Mouse (Mus musculus): Measurements from ENCODE around the gene Elovl1. TPM values are rescaled to one million over a fixed set of nuclear protein-coding genes. Genes with fewer than 3 reads are reported as not detected.

Elovl1 gene
- polyA plus RNA-seq, 1 experiment from 2014 or later, result 225 TPM

DNA sequence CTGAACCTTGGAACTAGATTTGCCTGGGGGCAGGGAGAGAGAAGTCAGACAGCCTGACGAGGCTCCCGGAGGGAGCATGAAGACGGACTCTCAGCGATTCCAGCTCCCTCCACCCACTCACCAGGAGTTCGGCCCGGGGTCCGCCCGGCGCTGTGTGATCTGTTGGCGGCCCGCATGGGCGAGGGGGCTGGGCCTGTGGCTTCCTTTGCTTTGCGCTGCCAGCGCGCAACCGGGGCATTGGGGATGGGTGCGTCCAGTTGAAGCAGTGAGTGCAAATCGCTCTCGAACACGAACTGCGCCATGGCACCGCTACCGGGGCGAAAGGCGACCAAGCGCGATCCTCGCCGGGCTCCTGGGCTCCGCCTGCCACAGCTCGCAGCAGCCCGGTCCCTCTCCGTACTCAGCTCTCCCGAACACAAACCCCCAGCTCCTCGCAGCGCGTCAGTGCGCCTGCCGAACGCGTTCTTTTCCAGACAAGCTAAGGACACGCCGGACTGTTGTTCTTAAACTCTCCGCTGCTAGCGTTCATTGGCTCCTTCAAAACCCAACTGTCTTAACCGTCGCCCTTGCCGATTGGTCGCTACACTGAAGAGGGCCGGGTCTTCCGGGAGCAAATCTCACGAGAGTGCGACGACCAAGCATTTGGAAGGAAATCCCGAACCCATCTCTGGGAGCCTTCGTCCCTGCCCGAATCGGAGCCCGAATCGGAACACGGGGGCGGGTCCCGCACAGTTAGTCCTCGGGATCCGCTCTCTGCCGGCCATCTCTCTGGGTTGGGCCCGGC, 9.1 kb downstream of the Elovl1 start, which contains the start of gene Cdc20:
Gene Cdc20, minus strand, starts transcription at position 533 of the 784 bp plus-strand sequence.
- Histone ChIP-seq H3K4me1 (replicated peaks; ENCODE audit: control insufficient read depth, insufficient read depth, low read length) (peaks cover 4% of the 10 kb centered on the region; the same call in 1 of the 2 replicates), H3K4me2 (replicated peaks; ENCODE audit: low read depth) (peak within 1 kb of the TSS; percentile 82), H3K27ac (ENCODE audit: low read depth, low read length) (peak within 1 kb of the TSS; percentile 66), H3K9me3 (ENCODE audit: control insufficient read depth) (no peaks in the 10 kb centered on the region), H3K4me3 (ENCODE audit: low read depth, low read length) (peak within 1 kb of the TSS; percentile 48), H3K9ac (ENCODE audit: low read depth, low read length) (peak within 1 kb of the TSS; percentile 50), H3K27me3 (replicated peaks; ENCODE audit: control insufficient read depth, insufficient read depth, low read length) (no peaks in the 10 kb centered on the region), H3K36me3 (ENCODE audit: control insufficient read depth, insufficient read depth) (peaks cover 24% of the 10 kb centered on the region)
- WGBS, result under 1% methylated on average over 66 of the region's 67 CpGs
- TF ChIP-seq CTCF (IDR thresholded peaks at IDR 0.05; ENCODE audit: low read depth), result no peak
- ATAC-seq, result peak; percentile 91

DNA sequence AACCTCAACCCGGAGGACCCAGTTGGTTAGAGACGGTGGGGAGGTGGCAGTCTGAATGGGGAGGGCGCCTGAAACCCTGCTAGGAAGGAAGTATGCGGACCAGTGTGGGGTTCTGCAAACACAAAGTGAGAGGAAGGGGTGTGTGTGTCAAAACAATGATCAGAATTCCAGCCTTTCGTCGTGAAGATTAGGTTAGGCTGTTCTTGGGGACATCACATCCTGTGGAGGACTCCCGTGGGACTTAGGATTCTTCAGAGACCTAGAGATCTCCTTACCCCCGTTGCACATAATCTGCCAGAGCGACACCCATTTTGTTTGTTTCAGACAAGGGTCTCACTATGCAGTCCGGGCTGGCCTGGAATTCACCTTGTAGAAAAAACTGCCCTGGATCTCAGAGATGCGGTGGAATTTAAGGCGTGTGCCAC, 9.9 kb downstream of the Elovl1 start:
- ATAC-seq, result no peak
- no peak for TF ChIP-seq CTCF (IDR thresholded peaks at IDR 0.05; ENCODE audit: low read depth)
- Histone ChIP-seq H3K4me1 (replicated peaks; ENCODE audit: control insufficient read depth, insufficient read depth, low read length) (peaks cover 3% of the 10 kb centered on the region; the same call in 1 of the 2 replicates), H3K4me3 (ENCODE audit: low read depth, low read length) (peak overlapping the region; percentile 48), H3K27me3 (replicated peaks; ENCODE audit: control insufficient read depth, insufficient read depth, low read length) (no peaks in the 10 kb centered on the region), H3K36me3 (ENCODE audit: control insufficient read depth, insufficient read depth) (peaks cover 17% of the 10 kb centered on the region), H3K27ac (ENCODE audit: low read depth, low read length) (peak overlapping the region; percentile 66), H3K9me3 (ENCODE audit: control insufficient read depth) (no peaks in the 10 kb centered on the region), H3K4me2 (replicated peaks; ENCODE audit: low read depth) (peak overlapping the region; percentile 82), H3K9ac (ENCODE audit: low read depth, low read length) (peak overlapping the region; percentile 34; the same call in 1 of the 2 replicates)
- WGBS, result 4% methylated on average over 12 of the region's 12 CpGs

DNA sequence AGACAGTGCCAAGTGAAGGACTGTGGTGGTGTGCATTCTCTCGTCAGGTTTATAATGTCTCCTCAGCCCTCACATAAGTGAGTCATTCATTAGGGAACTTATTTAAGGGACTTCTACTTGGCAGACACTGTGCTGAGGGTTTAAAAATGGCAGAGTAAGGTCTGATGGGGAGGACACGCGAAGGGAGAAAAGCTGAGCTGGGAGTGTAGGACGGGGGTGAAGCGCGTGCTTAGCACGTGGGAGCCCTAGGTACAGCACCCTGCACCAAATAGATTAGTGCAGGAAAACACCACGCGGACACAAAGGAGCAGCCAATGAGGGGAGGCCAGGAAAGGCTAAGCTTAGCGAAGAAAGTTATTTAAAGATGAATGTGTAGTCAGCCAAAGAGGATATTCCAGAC, 17.2 kb downstream of the Elovl1 start:
- Histone ChIP-seq H3K27ac (ENCODE audit: low read depth, low read length) (no peak overlapping the region), H3K4me2 (replicated peaks; ENCODE audit: low read depth) (no peak overlapping the region), H3K36me3 (ENCODE audit: control insufficient read depth, insufficient read depth) (no peaks in the 10 kb centered on the region), H3K9me3 (ENCODE audit: control insufficient read depth) (no peaks in the 10 kb centered on the region), H3K9ac (ENCODE audit: low read depth, low read length) (no peak overlapping the region), H3K4me1 (replicated peaks; ENCODE audit: control insufficient read depth, insufficient read depth, low read length) (no peaks in the 10 kb centered on the region), H3K4me3 (ENCODE audit: low read depth, low read length) (no peak overlapping the region), H3K27me3 (replicated peaks; ENCODE audit: control insufficient read depth, insufficient read depth, low read length) (no peaks in the 10 kb centered on the region)
- no peak for TF ChIP-seq CTCF (IDR thresholded peaks at IDR 0.05; ENCODE audit: low read depth)
- WGBS, result 84% methylated on average over 10 of the region's 10 CpGs
- ATAC-seq, result no peak

DNA sequence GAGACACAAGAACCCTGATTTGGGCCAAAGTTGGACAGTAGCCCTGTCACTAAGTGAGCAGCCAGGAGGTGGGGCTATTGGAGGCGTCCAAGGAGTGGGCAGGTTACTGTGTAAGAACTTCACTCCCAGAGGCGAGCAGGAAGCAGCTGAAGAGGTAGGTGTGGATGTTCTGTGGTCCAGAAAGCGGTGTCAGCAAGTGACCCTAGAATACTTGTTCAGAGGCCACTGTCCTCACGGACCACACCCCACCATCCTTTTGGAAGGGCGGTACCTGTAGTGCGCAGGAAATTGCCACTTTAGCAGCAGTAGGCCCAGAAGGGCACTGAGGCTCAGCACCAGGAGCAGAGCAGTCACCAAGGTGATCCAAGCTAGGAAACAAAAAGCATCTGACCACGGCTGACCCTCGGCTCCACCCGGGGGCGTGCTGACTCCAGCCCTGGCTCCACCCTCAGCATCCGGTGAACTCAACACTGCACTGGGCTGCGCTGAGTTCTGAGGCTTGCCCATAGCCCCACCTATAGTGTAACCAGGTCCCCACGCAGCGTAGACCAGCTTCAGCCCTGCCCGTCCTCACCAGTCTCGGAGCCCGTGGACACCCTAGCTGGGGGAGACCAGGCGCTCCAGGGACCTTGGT, 18.0 kb downstream of the Elovl1 start:
- H3K27ac ChIP-seq (ENCODE audit: low read depth, low read length), result no peak overlapping the region
- TF ChIP-seq CTCF (IDR thresholded peaks at IDR 0.05; ENCODE audit: low read depth), result peak; percentile 69
- H3K9ac ChIP-seq (ENCODE audit: low read depth, low read length), result peak overlapping the region; percentile 37; the same call in 1 of the 2 replicates
- peak; percentile 55 for ATAC-seq
- no peaks in the 10 kb centered on the region for H3K9me3 ChIP-seq (ENCODE audit: control insufficient read depth)
- H3K4me1 ChIP-seq (replicated peaks; ENCODE audit: control insufficient read depth, insufficient read depth, low read length), result no peaks in the 10 kb centered on the region
- no peaks in the 10 kb centered on the region for H3K27me3 ChIP-seq (replicated peaks; ENCODE audit: control insufficient read depth, insufficient read depth, low read length)
- WGBS, result 21% methylated on average over 18 of the region's 18 CpGs
- peak overlapping the region; percentile 74 for H3K4me2 ChIP-seq (replicated peaks; ENCODE audit: low read depth)
- peak overlapping the region; percentile 30 for H3K4me3 ChIP-seq (ENCODE audit: low read depth, low read length)
- H3K36me3 ChIP-seq (ENCODE audit: control insufficient read depth, insufficient read depth), result no peaks in the 10 kb centered on the region

DNA sequence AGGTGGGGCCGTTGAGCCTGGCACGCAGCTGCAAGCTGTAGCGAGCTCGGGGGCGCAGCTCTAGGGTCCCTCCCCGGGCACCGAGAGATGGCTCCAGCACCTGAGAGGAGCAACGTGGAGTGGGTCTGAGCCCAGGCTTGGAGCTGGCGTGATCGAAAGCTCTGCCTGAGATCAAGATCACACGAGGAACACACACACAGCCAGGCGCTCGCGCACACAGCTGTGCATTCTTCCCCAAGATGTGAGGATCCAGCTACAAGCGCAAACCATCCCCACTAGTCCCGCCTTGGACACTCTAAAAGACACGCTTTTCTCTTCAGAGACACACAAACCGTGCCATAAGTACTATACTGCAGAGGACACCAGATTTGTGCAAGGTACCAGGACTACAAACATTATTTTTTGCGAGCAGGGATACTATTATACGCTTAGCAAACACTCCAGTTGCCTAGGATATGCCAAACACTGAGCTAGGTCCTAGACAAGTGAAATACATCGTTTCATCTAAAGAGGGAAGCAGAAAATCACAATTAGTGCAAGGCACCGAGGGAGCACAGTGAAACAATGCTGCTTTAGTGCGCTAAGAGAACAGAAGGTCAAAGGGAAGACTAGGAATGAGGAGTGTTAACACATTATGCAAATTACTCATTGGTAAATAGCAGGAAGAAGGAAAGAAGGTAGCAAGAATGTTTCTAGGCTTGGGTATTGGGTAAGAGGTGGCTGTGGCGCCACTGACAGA, 18.7 kb downstream of the Elovl1 start:
- 30% methylated on average over 24 of the region's 24 CpGs for WGBS
- TF ChIP-seq CTCF (IDR thresholded peaks at IDR 0.05; ENCODE audit: low read depth), result peak; percentile 31; the same call in 1 of the 2 replicates
- Histone ChIP-seq H3K4me2 (replicated peaks; ENCODE audit: low read depth) (peak overlapping the region; percentile 74), H3K36me3 (ENCODE audit: control insufficient read depth, insufficient read depth) (no peaks in the 10 kb centered on the region), H3K9me3 (ENCODE audit: control insufficient read depth) (no peaks in the 10 kb centered on the region), H3K27me3 (replicated peaks; ENCODE audit: control insufficient read depth, insufficient read depth, low read length) (no peaks in the 10 kb centered on the region), H3K4me3 (ENCODE audit: low read depth, low read length) (peak overlapping the region; percentile 30), H3K9ac (ENCODE audit: low read depth, low read length) (peak overlapping the region; percentile 37; the same call in 1 of the 2 replicates), H3K4me1 (replicated peaks; ENCODE audit: control insufficient read depth, insufficient read depth, low read length) (no peaks in the 10 kb centered on the region), H3K27ac (ENCODE audit: low read depth, low read length) (no peak overlapping the region)
- peak; percentile 64 for ATAC-seq
